Mouse (Mus musculus): ENCODE measurements around the gene Sez6. TPM values are rescaled to one million over a fixed set of nuclear protein-coding genes. Genes with fewer than 3 reads are reported as not detected.

Sez6 gene
- polyA plus RNA-seq, 2 experiments from 2014 or later, result not detected

DNA sequence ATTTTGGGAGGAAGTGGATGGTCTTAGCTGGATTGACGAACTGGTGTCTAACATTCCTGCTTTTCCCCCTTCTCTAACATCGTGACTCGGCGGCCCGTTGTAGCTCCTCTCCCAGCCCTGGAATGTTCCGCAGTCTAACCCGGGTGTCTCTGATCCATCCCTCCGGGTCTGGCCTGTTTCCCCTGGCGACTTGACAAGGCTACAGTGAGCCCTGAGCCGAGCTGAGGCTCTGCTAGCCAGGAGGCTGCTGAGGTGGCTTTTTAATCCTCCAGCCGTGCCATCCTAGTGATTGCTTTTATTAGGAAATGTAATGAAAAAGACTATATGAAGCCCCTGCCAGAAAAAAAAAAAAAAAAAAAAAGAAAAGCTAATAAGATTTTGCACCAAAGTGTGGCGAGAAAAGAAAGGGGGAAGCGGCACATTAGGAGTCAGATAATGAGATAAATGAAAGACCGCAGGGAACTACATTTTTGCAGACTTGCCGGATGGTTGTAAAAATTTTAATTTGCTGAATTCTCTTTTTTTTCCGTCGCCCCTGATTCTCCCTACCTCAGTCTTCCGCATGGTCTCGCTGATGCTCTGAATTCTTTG lies 24.4 kb upstream of the Sez6 start:
- ATAC-seq, result no peak

GRCm38 (mm10) chr11:77906747-77907174 lies 23.8 kb upstream of the Sez6 start:
- ATAC-seq, result no peak

- ATAC-seq, result no peak
Observed at GRCm38 (mm10) chr11:77908468-77908867, 22.1 kb upstream of the Sez6 start.

DNA sequence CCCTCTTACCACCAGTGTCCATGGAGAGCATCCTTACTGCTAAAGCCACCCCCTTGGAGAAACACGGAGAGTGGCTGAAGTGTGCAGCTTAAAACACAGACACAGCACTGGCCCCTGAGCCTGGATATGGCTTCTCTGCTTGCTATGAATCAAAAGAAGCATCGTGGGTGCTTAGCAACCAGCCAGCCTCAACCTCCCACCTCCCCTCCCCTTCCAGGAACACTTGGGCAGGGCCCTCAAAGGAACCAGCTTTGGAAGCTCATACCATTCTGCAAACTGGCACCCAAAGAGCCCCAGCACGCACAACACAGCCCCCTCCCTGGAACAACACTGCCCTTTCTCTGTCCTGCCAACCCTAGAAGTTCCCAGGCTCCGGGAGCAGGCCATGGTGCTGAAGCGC lies 21.2 kb upstream of the Sez6 start:
- no peak for ATAC-seq

GRCm38 (mm10) chr11:77909776-77910175 lies 20.8 kb upstream of the Sez6 start:
- ATAC-seq, result no peak

DNA sequence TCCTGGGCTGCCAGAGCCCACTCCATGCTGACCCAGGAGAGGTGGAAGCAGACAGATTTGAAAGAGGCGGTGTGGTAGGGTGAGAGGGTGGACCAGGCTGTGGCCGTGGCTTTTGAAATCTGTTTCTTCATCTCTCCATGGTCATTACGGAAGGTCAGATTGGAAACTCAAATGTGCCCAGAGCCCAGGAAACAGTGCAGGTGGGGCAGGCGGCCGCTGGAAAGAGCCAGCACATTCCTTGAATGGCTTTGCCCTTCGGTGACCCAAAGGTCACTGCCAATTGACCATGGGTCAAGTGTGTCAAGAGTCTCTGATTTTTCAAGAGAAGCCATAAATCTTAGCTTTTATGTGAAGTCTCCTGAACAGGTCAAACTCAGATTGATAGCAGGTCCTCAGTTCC lies 17.1 kb upstream of the Sez6 start:
- ATAC-seq, result no peak

- ATAC-seq, result no peak
Observed at GRCm38 (mm10) chr11:77914598-77915260, 15.9 kb upstream of the Sez6 start.

GRCm38 (mm10) chr11:77916741-77917140 lies 13.9 kb upstream of the Sez6 start:
- no peak for ATAC-seq

DNA sequence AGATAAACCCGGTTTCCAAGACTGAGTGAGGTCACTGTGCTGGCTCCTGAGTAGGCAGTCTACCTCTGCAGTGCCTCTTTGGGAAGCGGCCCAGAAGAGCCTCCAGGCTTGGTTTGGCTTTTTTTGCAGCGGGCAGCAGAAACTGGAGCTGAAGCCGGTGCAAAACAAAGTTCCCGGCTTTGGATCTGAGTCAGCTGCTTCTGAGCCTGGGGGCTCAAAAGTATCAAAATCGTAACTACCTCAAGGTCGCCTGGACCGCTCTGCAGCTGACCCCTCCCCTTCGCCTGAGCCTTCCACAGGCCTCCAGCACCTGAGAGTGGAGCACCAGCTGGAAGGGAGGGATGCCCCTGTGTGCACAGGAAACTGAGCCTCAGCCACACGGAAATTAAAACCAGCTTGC lies 13.4 kb upstream of the Sez6 start:
- ATAC-seq, result no peak

- no peak for ATAC-seq
Observed at GRCm38 (mm10) chr11:77923285-77923684, 7.3 kb upstream of the Sez6 start.

- ATAC-seq, result no peak
Observed at GRCm38 (mm10) chr11:77925836-77926657, 4.6 kb upstream of the Sez6 start.

- no peak for ATAC-seq
Observed at GRCm38 (mm10) chr11:77926666-77927065, 3.9 kb upstream of the Sez6 start.

DNA sequence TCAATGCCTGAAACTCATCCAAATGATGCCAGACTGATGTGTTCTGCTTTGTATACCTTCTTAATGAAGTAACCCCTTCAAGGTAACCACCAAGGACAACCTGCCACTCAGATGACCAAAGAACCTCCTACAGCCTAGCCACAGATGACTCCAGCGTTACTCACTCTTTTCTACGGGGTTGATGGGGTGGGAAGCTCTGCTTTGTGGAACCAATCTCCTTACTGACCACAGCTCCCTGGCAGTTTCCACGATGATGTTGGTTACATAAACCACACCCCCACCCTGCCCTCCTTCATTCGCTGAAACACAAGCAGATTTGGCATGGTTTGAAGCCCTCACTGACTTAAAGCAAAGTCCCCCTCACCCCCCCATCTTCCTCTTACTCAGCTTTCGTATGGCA lies 2.8 kb upstream of the Sez6 start:
- ATAC-seq, result no peak

DNA sequence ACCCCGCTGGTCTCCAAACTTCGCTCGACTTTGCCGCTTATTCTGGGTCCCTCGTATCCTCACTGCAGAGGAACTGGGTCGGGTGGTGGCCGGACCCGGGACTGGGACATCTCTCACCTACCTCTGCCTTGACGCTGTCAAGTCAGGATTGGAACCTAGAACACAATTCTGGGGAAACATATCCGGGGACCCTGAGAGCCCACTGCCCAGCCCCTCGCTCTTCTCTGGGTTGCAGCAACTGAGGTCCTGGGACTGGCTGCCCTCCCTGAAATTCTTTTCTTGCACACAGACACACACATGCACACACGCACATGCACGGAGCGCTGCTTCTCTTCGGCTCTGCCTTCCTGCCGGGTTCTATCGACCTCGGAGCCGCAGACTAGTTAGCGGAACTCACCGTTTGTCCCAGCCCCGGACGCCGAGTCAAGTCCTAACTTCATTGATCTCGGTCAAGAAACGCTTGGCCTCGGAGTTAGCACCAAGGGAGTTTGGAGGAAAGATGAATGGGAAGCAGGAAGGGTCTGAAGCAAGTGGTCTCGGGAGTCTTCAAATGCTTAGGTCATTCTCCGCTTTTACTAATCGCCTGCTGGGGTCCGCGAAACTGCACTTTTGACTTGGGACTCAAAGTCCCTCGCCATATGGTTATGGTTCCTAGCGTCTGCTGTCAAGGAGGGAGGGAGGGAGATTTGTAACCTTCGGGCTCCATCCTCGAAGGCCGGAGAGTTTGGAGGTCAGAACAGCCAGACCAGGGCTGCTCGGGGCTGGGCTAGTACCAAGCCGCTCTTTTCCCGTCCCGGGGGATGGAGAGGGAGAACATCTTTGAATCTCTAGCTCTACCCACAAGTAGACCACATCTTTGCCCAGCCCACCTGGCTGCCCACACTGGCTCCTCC lies 1.2 kb downstream of the Sez6 start:
- ATAC-seq, result no peak

GRCm38 (mm10) chr11:77932576-77932975 lies 2.0 kb downstream of the Sez6 start:
- no peak for ATAC-seq

DNA sequence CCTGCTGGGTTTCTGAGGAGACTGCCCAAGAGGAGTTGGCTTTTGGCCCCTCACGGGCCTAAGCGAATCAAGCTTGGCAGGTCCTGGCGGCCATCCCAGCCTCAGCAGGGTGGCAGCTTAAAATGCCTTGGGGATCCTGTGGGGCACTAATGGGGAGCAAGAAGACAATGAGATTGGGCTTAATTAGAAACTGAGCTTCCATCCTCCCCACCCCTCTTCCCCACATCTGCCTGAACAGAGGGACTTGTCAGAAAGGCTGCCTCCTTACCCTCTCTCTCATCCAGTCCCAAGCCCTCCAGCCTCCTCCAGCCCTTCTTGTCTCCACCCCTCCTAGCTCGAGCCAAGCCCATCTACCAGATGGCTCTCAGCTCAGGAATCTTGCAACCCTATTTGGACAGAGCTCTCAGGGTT lies 3.5 kb downstream of the Sez6 start:
- ATAC-seq, result no peak

- no peak for ATAC-seq
Observed at GRCm38 (mm10) chr11:77934568-77935311, 4.1 kb downstream of the Sez6 start.

GRCm38 (mm10) chr11:77936846-77937245 lies 6.2 kb downstream of the Sez6 start:
- no peak for ATAC-seq

DNA sequence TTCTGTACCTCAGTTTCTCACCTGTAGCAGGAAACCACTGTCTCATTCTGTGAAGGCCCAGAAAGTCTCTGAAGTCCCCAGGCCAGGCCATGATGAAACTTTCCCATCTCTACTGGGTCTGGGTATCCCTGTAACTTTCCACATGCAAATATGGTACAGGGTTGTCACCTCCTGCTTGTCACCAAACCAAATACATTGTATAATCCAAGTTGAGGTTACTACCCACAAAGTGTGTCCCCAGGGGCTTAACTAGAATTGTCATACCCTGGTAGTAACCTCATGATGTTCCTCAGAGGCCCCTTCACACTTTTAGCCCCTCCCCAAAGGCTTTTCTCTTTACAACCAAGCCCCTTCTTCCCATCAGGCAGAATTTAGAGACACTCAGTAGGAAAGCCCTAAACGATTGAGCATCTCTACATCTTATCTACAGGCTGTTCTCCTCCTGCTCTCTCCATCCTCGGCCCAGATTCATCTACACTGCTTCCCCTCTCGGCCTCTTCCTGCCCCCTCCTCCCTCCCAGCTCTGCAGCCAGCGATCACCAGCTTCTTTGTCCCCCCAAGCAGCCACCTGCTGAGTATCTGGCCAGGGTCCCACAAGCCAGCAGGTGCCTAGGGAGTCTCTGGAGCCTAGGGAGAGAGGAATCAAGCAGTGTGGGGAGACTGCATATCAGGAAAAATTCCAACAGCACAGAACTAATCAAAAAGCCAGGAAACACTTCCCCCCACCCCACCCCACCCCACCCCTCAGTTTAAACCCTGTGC lies 7.2 kb downstream of the Sez6 start:
- no peak for ATAC-seq

DNA sequence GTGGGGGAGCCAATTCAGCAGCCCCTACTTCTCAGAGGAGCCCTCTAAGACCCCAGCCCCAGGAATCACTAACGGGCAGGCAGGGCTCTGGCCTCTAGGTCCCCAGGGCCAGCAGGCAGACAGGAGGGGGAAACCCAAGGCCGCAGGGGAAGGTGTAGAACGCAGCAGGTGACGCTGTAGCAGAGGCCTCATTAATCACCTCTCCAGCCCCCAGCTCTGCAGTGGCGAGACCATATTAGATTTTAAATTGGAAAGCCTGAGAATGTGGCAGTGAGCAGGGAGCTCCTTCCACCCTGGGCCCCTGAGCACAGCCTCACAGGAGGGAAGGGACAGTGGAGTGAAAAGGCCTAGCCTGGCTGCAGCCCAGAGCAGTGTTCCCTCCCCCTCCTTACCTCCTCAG lies 11.6 kb downstream of the Sez6 start:
- ATAC-seq, result no peak

GRCm38 (mm10) chr11:77947860-77948259 lies 17.3 kb downstream of the Sez6 start:
- no peak for ATAC-seq
